Mouse (Mus musculus) erythroblast, embryonic 14.5 days (primary cell): ENCODE results near the gene Grm4.

Experiments
- GATA1 ChIP-seq: IDR thresholded peaks from 2 replicates; pipeline ENCODE4 v1.6.1; 2012; ENCODE audit warnings: low read length, inconsistent platforms, mixed read lengths
- TAL1 ChIP-seq: IDR thresholded peaks from 3 replicates; pipeline ENCODE4 v1.6.1; 2012; ENCODE audit warnings: low read length, inconsistent platforms, mixed read lengths

DNA sequence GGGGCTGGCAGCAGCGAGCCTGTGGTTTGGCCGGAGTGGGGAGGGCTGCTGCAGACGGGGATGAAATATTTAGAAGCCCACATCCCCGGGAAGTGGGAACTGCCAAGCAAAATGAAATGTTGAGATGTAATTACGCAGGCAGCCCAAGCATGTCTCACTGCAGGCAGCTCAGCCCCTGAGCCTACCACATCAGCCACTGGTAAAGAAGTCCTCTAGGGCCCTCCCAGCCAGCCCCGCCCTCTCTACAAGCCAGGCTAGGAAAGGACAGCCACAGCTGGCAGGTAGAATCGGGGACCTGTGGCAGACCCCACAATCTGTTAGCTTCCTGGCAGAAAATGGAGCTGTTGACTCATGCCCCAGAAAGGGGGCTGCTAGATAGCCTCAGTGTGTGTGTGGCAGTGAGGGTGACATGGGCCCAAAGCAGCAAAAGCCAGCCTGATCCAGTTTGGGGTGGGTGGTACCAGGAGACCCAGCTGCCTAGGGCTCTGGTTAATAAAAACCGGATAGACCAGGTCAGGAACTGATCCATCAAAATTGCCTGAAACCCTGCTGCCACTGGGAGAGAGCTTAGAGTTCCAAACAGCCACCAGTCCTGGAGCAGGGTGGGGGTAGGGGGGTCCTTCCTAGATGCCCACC is 56.8 kb downstream of the Grm4 start:
- TF ChIP-seq GATA1 (no peak), TAL1 (no peak)
